Mouse (Mus musculus) right cerebral cortex, adult 2 months (tissue): Measurements from ENCODE around the gene Gimap1.

Source experiments
- DNase-seq, 2 experiments: peaks; one replicate each; pipeline ENCODE4 v3.0.0; 2021 to 2022; ENCODE audit warnings: low spot score in 2 of 2

Gimap1 gene

GRCm38 (mm10) chr6:48738961-48739779, at the start of gene Gimap1:
Gene Gimap1 (plus strand): TSS chr6:48739054.
- no peak for DNase-seq

- no peak for DNase-seq
Measured at GRCm38 (mm10) chr6:48689320-48689719, 49.5 kb upstream of the Gimap1 start.

GRCm38 (mm10) chr6:48692962-48693361, 45.9 kb upstream of the Gimap1 start:
- DNase-seq, result no peak

GRCm38 (mm10) chr6:48696830-48697554, 41.9 kb upstream of the Gimap1 start:
- no peak for DNase-seq

- DNase-seq, result no peak
Measured at GRCm38 (mm10) chr6:48697555-48697930, 41.3 kb upstream of the Gimap1 start.

GRCm38 (mm10) chr6:48698066-48698856, 40.6 kb upstream of the Gimap1 start:
- DNase-seq, result no peak

GRCm38 (mm10) chr6:48698888-48699287, 40.0 kb upstream of the Gimap1 start:
- no peak for DNase-seq

GRCm38 (mm10) chr6:48700251-48701075, 38.4 kb upstream of the Gimap1 start:
- DNase-seq, result no peak

- no peak for DNase-seq
Measured at GRCm38 (mm10) chr6:48702146-48702545, 36.7 kb upstream of the Gimap1 start.

- DNase-seq, result no peak
Measured at GRCm38 (mm10) chr6:48702601-48703000, 36.3 kb upstream of the Gimap1 start.

GRCm38 (mm10) chr6:48704146-48704545, 34.7 kb upstream of the Gimap1 start:
- DNase-seq, result no peak

GRCm38 (mm10) chr6:48706130-48706529, 32.7 kb upstream of the Gimap1 start:
- DNase-seq, result no peak

GRCm38 (mm10) chr6:48718455-48718854, 20.4 kb upstream of the Gimap1 start, which contains the start of the genes Gm28053 and Gimap7:
Gene Gm28053 (plus strand): TSS chr6:48718607.
Gene Gimap7 (plus strand): TSS chr6:48718621.
- DNase-seq, result no peak

- no peak for DNase-seq
Measured at GRCm38 (mm10) chr6:48720326-48720725, 18.5 kb upstream of the Gimap1 start.

GRCm38 (mm10) chr6:48723468-48723867, 15.4 kb upstream of the Gimap1 start:
- DNase-seq, result no peak

GRCm38 (mm10) chr6:48725476-48725875, 13.4 kb upstream of the Gimap1 start:
- peak; percentile 22 to 23 for DNase-seq

- no peak for DNase-seq
Measured at GRCm38 (mm10) chr6:48727761-48728160, 11.1 kb upstream of the Gimap1 start.

GRCm38 (mm10) chr6:48732864-48733304, 6.0 kb upstream of the Gimap1 start:
- no peak for DNase-seq

- no peak for DNase-seq
Measured at GRCm38 (mm10) chr6:48733660-48734059, 5.2 kb upstream of the Gimap1 start.

- DNase-seq, result no peak
Measured at GRCm38 (mm10) chr6:48737053-48737452, 1.8 kb upstream of the Gimap1 start.

GRCm38 (mm10) chr6:48737688-48738087, 1.2 kb upstream of the Gimap1 start:
- no peak for DNase-seq
